Mouse (Mus musculus) myocyte (in vitro differentiated cells): ENCODE results near the gene Spdl1.

ENCODE experiments used
- POLR2A ChIP-seq: IDR thresholded peaks from one replicate; pipeline ENCODE4 v1.6.1; 2011; ENCODE audit warnings: low read depth, mild to moderate bottlenecking, control low read depth, moderate library complexity; ENCODE audit not compliant: insufficient read length
- POLR2AphosphoS2 ChIP-seq: IDR thresholded peaks from one replicate; pipeline ENCODE4 v1.6.1; 2011; ENCODE audit warnings: low read depth, control low read depth; ENCODE audit not compliant: insufficient read length
- REST ChIP-seq: IDR thresholded peaks from one replicate; pipeline ENCODE4 v1.6.1; 2011; ENCODE audit warnings: mild to moderate bottlenecking, control low read depth, moderate library complexity; ENCODE audit not compliant: insufficient read depth, insufficient read length
- USF1 ChIP-seq: IDR thresholded peaks from one replicate; pipeline ENCODE4 v1.6.1; 2011; ENCODE audit warnings: low read depth, mild to moderate bottlenecking, control low read depth, moderate library complexity

- no peak for TF ChIP-seq REST
- TF ChIP-seq USF1: no peak
- no peak for TF ChIP-seq POLR2AphosphoS2
- TF ChIP-seq POLR2A: no peak
Measured at GRCm38 (mm10) chr11:34879678-34880077, 46.2 kb upstream of the Spdl1 start.
